Mouse (Mus musculus): ENCODE measurements around the gene Ryr3.

The Ryr3 gene

DNA sequence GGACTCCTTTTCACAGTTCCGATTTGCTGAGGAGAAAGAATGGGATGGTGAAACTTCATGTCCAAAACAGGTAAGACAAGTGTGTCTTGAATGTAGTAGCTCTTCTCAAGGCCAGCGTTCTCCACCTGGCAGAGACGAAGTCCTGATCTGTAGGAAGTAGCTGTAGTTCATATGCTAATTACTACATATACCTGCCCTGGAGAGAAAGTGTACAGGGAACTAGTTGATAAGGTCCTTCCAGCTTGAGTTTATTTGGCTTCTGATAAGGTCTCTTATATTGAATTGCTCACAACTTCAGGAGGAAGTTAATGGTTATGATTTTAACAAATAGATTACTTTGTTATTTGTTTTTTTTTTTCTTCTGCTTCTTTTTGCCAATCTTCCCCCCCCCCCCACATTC lies 591.7 kb downstream of the Ryr3 start:
- DNase-seq = no peak

DNA sequence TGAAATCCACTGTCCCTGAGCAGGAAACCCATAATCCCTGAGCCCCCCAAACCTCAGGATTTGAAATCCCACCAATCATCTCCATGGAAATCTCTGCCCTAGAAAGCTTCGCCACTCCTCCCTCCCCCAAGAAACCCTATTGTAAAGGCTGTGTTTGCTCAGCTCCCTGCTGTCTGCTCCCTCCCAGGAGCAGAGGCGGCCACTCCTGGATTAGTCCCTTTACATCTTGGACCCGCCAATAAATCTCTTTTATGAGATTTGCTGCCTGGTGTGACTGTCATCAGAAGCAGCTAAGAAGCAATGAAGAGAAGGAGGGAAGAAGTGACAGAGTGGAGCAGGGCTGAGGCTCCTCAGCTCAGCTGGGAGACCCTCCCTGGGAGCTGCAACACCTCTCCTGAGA lies 599.7 kb downstream of the Ryr3 start:
- DNase-seq = no peak

DNA sequence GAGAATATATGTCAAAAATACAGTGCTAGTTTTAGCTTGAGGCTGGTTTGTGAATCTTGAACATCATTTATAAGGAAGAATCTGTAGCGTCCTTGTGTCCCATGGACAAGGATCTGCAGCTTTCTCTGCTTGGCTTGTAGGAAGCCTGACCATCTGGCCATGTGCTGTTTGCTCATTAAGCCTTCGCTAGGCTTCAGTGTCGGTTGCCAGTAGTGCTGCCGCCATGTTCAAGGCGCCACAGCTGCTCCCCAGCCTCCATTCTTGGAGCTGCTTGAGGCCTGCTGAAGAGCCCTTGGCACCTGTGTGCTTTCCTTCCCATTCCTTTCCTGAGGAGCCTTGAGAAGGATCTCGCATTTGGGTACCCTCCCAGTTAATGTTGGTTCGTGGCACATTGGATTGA lies 602.5 kb downstream of the Ryr3 start:
- no peak for DNase-seq

DNA sequence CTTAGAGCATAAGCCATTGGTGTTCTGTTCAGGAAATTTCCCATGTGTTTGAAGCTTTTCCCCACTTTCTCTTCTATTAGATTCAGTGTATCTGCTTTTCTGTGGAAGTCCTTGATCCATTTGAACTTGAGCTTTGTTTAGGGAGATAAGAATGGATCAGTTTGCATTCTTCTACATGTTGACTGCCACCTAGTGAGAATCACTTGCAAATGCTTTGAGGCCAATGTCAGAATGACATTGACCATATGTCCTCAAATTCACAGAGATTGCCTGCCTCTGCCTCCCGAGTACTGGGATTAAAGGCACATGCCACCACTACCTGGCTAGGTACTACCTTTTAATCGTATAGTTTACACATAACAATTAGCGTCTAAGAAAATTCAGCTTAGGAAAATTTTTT lies 604.3 kb downstream of the Ryr3 start:
- no peak for DNase-seq

DNA sequence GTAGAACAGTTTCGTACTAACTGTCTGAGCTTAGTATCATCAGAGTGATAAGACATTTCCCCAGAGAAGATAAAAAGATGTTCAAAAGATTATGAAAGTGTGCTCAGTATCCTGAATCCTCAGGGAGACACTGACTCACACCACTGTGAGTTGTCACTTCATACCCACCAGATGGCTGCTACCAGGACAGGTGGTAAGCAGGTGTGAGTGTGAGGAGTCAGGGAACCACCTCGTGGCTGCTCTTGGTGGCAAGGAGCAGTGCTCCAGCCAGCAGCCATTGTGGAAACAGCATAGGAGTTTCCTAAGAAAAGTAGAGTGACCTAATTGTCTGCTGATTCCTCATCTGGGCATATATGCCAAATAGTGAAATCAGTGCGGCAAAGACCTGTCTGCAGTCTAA lies 610.4 kb downstream of the Ryr3 start:
- no peak for DNase-seq

DNA sequence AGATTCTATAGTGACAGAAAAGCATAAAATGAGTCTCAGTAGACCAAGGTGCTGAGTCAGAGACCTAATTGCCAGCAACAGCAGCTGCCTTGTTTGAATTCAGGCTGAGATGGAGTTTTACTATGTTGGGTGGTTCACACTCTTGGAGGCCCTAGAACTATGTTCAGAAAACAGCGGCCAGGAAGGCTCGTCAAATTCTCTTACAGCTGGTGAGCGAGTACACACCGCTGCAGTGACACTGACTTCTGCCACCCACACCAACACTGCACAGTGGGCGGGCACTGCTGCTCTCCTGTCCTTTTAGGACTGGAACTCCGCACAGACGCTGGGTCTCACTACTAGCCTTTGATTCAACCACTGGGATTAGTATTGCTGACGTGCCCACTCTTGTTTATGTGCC lies 614.4 kb downstream of the Ryr3 start:
- DNase-seq = no peak

DNA sequence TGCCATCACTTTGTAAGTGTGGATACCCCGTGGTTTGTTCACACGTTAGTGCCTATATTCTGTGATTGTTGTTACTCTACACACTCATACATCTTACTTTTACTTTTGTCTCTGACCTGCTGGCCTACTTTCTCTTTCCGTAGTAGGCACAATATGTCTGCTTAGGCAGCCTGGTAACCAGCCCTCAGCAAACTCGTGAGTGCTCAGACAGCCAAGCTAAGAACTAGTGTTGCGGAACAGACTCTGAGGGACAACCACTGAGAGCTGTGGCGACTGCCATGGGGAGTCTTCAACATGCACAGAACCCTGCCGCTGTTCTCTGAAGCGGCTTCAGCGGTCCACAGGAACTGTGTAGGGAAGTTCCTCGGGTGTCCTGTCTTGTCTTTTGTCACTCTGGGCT lies 616.7 kb downstream of the Ryr3 start:
- peak in 1 of 2 experiments; percentile 9 for DNase-seq

DNA sequence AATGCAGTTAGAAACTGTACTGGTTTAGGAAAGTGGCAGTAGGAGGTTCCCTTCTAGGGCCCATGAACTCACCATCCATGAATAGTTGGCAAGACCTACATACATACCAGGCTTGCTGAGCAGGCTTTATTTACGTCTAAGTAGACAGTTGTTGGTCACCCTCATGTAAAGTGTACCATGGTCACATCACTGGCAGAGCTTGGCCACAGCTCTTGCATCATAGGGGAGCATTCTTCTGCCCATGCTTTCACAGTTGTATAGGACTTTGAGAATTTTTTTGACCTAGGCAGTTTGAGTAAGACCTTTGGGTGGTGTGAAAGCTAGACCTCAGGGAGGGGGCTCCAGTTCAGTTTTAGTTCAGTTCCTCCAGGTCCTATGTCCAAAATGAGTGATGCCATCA lies 619.8 kb downstream of the Ryr3 start:
- no peak for DNase-seq

DNA sequence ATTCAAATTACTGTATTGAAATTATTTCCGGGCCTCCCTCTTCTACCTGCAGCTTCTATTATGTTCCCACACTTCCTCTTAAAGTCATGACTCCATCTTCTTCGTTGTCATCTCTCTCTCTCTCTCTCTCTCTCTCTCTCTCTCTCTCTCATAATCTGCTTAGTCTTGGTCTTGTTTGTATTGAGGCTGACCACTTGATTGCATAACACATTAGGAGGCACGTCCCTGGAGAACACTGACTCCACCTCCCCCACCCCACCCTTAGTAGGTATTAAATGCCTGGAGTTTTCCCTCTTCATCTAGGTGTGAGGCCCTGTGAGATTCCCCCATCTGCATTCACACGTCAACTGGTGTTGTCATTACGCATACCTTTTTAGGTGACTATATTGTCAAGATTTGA lies 620.5 kb downstream of the Ryr3 start:
- no peak for DNase-seq

DNA sequence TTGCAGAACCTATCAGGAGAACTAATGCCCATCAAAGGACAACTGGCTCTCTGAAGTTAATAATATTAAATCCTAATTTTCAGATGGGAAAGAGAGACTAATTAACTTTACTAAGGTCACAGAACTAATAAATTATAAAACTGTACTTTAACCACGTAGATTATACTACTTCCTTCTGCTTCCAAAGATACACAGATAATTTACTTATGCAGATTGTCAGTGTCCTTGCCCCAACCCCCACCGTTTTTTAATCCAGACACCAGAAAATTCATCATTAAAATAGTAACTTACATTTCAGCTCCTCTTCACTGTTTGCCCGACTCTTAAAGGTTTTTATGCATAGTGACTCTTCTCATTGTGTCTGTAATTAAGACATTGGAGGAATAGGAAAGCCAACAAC lies 621.1 kb downstream of the Ryr3 start:
- DNase-seq = no peak

DNA sequence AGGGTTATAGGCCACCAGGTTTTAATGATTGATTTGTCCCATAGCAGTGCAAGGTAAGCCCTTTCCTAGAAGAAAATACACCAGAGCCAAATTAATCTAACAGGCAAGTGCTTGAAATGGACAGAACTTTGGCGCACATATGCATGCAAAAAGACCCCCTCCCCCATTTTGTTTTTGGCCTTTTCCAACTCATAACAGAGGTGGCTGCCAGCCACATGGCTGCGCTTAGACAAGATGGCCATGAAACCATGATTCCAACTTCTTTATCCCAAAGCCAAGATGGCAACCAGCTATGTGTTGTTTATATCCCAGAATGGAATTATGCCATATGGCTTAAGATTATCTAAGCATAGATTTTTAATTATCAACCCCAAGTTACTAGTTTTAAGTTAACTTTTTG lies 623.1 kb downstream of the Ryr3 start:
- DNase-seq = no peak

DNA sequence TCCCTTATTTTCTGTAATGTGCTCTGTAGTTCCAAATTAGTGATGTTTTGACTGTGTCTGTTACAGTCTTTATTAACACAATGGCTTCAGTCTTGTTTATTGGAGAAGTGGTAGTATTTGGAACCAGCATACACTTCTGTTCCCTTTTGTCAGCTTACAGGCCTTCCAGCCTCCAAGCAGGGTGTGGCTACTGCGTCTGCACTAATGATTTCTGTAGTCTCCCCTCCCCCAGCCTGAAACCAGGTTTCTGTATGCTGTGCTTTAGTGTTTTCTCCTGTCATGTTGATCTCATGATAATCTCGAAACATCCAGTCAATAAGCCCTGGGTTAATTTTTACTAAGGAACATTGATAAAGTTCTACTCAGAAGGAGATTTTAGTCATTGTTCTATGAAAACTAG lies 623.6 kb downstream of the Ryr3 start:
- DNase-seq = no peak

DNA sequence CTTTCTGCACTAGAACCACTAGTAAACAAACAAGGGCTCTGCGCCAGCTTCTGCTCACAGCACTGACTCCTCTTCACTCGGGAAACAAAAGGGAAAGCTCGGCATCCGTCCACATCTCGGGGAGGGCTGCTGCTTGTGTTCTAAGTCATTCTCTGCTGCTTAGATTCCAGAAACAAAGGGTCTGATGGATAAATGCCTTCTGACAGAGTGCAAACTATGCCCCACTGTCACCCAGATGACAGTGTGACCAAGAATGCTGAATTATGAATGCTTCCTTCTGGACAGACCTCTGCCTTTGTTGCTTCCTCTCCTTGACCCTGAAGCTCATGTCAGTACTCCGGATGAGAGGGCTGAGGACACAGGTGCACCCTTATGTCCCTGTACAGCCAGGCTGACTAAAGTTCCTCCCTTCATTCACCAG lies 625.4 kb downstream of the Ryr3 start:
- DNase-seq = peak in 1 of 2 experiments; percentile 12

DNA sequence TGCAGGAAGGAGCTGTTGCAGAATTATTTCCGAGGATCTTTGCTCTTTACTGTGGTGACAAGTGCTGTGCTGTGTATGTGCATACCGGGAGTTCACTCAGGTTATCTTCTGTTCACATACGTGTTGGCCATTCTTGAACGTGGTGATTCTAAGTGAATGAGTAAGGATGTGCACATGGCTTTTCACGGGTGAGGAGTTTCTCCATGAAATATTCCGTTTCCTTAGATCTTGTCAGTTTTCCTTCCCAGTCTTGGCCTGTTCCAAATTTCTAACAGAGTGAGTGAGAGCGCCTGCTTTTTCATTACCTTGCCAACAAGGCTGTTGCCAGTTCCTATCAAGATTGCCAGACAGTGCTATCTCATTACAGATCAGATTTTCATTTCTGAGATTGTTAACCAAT lies 625.9 kb downstream of the Ryr3 start:
- no peak for DNase-seq
